Mouse (Mus musculus): ENCODE data around the gene Wdr45b. TPM values are rescaled to one million over a fixed set of nuclear protein-coding genes. Genes with fewer than 3 reads are reported as not detected.
"Not testable (repeated sequence)": the region's sequence is repeated elsewhere in the genome, so short reads cannot be mapped to it uniquely, and the experiment has no call there.

Wdr45b gene
- total RNA-seq, 2 experiments from 2014 or later: 70.2 to 78.1 TPM

GRCm38 (mm10) chr11:121328206-121328605, 26.0 kb downstream of the Wdr45b start:
- no peak for DNase-seq

DNA sequence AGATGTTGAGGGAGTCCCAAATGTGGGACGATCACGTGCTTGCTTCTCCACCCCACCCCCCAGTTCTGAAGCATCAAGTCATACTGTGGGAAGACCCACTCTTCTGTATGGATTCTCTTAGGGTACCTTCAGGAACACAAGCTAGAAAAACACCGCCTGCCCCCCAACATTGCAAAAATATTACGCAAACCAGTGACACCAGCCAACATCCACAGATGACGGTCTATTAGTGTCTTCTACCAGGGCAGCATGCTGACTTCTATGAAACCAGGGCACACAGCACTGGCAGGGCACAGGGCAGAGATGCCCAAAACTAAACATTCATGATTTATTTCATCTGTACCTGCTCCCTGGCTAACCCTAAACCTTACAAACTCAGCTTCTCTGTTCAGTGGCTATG, 27.6 kb downstream of the Wdr45b start:
- no peak for DNase-seq

- DNase-seq: no peak
Observed at GRCm38 (mm10) chr11:121326034-121326433, 28.2 kb downstream of the Wdr45b start.

DNA sequence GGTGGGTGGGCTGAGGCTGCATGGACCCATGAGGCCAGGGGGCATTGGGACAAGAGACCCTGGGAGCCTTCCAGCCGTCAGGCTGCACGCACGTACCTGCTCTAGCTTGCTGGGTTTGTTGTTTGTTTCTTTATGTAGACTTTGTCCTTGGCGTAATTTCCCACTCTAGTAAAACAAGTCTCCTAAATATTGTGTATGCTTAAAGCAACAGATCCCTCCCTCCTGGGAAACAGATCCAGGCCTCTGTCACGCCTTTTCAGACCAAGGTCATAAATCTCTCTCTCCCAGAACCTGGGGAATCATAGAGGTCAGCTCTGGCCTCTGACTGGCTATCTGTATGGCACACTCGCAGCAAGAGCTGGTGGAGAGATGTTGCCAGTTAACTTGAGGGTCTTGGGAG, 46.5 kb downstream of the Wdr45b start:
- not testable (repeated sequence) for DNase-seq

GRCm38 (mm10) chr11:121306608-121307007, 47.6 kb downstream of the Wdr45b start:
- DNase-seq: no peak

DNA sequence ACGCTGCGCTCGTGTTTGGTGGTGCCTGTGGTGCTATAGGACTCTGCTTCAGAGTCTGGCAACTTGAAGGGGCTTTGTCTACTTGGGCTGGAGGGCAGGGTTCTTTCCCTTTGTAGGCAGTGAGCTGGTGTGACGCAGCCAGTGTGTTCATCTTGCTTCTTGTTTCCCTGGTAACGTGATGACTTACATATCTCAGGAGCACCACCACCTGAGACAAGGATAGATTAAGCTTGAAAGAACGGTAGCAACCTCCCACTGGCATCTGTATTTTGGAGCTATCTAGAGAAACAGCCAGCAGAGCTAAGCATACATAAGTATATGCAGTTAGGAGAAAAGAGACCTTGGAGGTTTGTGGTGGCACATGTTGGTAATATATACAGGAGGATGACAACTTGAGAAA, 48.9 kb downstream of the Wdr45b start:
- no peak for DNase-seq

- no peak for DNase-seq
Observed at GRCm38 (mm10) chr11:121300265-121300664, 54.0 kb downstream of the Wdr45b start.

DNA sequence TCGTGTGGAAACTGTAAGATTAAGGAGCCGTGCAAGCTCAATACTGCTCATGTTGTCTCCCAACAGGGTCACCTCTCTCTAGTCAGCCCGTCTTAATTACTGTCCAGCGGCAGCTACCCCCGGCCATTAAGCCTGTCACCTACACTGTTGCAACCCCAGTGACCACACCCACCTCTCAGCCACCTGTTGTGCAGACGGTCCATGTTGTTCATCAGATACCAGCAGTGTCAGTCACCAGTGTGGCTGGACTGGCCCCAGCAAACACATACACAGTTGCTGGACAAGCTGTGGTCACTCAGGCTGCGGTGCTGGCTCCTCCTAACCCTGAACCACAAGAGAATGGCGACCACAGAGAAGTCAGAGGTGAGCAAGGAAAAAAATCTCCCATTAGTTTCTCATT, 55.8 kb downstream of the Wdr45b start:
- DNase-seq: no peak

DNA sequence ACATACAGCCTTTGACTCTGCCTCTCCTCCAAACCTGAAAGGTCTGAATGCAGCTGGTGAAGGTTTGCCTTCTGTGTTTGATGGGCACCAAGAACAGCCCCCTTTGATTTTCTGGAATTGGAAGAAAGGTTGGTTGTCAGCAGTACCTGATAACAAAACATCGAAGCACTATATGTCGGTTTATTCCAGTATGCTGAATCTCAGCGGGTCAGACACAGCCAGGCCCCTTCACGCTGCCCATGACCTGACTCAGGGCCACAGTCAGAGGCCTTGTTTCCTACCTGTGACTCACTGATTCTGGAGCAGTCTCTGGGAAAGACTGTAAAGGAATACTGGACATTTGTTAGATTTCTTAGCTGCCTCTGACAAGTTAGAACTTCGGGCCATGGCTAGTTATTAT, 59.5 kb downstream of the Wdr45b start:
- no peak for DNase-seq

- no peak for DNase-seq
Observed at GRCm38 (mm10) chr11:121289859-121290258, 64.4 kb downstream of the Wdr45b start.

DNA sequence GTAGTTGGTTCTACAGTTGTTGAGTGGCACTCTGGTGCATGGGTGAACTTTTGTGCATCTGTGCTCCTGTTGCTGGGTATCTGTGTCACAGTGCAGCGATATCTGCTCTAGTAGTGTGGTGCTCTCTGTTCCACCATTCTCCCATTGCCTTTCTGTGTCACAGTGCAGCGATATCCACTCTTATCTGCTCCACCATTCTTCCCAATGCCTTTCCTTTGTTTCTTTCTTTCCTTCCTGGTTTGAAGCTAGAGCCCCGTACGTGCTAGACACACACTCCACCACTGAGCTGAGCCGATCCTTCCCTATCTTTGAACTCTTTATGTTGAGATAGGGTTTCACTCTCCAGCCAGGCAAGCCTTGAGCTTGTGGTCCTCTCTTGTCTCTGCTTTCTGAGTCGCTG, 71.3 kb downstream of the Wdr45b start:
- no peak for DNase-seq

DNA sequence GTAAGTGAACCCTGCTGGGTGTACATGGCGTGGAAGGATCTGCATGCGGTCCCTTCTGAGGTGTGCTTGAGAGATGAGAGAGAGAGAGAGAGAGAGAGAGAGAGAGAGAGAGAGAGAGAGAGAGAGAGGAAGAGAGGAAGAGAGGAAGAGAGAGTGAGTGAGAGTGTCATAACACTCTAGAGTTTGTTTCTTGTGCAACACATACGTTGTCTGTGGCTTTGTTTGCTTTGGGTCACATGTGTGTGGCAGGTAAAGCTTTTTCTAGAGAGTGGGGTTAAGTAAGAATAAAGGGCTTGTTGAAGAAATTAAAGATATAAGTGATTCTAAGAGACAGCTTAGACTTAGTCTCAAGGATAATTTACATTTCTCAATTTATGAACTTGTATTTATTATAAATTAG, 76.2 kb downstream of the Wdr45b start:
- DNase-seq: no peak

DNA sequence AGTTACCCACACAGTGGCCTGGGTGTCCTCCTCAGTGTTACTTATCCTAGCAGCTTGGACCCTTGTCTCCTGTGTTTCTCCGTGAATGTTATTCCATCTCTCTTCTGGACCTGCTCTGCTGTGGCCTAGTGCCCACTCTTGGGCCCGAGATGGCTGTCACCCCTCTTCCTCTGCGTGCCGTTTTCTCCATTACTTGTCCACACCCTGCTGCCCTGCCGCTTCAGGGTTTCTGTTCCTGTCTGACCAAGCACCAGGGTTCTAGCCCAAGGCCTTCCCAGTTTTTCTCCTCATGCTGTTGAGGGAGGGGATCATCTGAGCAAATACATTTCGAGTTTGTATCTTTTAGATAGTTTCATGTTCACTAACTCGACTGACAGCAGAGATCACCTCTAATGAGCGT, 76.7 kb downstream of the Wdr45b start:
- no peak for DNase-seq

Small RNA genes within 50 kb of the gene (microRNA-seq; reads per million reads assigned to microRNA genes)
- gene Mir7236: 0.90 to 1.5 reads per million in 2 experiments

Other genes starting within 250 kb of the Wdr45b start
- gene Tex19.2, start 235.8 kb downstream of the Wdr45b start, total RNA-seq (2021): not detected
- gene Tex19.1, start 208.3 kb downstream of the Wdr45b start, total RNA-seq (2021): not detected
- under 1 TPM in 1 of 2 experiments, not detected in 1; 0.23 TPM for gene Uts2r, start 194.2 kb downstream of the Wdr45b start, total RNA-seq (2021)
- 10 to 100 TPM; 16.7 to 20.2 TPM for gene Hexdc, start 150.0 kb downstream of the Wdr45b start, total RNA-seq (2021)
- gene Ogfod3, start 149.7 kb downstream of the Wdr45b start, total RNA-seq (2021): 1 to 10 TPM; 6.0 to 7.0 TPM
- gene Cybc1, start 125.1 kb downstream of the Wdr45b start, total RNA-seq (2021): 10 to 100 TPM; 22.1 to 22.5 TPM
- 10 to 100 TPM; 48.9 to 56.7 TPM for gene Narf, start 117.2 kb downstream of the Wdr45b start, total RNA-seq (2021)
- gene Foxk2, start 94.5 kb downstream of the Wdr45b start, total RNA-seq (2021): 10 to 100 TPM; 75.7 to 84.8 TPM
- 10 to 100 TPM; 66.3 to 67.0 TPM for gene Rab40b, start 33.8 kb upstream of the Wdr45b start, total RNA-seq (2021)
- gene Fn3krp, start 67.0 kb upstream of the Wdr45b start, total RNA-seq (2021): 10 to 100 TPM; 49.1 to 50.4 TPM
- 10 to 100 TPM; 42.4 to 43.0 TPM for gene Fn3k, start 80.5 kb upstream of the Wdr45b start, total RNA-seq (2021)
- 10 to 100 TPM; 40.3 to 41.3 TPM for gene Tbcd, start 97.5 kb upstream of the Wdr45b start, total RNA-seq (2021)
- gene Zfp750, start 164.9 kb upstream of the Wdr45b start, total RNA-seq (2021): under 1 TPM; 0.27 to 0.30 TPM